Mouse (Mus musculus): ENCODE data around the gene Castor1. TPM values are rescaled to one million over a fixed set of nuclear protein-coding genes. Genes with fewer than 3 reads are reported as not detected.

Gene Castor1
- polyA plus RNA-seq, 1 experiment from 2014 or later, result 15.2 TPM

- no peak within 1 kb of the TSS for H3K9ac ChIP-seq
- no peak for ATAC-seq (ENCODE audit: insufficient number of reproducible peaks, low FRiP score, low TSS enrichment, low read depth)
- no peak within 1 kb of the TSS for H3K4me2 ChIP-seq
- H3K9me3 ChIP-seq, result no peaks in the 10 kb centered on the region
- peaks cover 34% of the 10 kb centered on the region for H3K4me1 ChIP-seq
- no peak within 1 kb of the TSS for H3K4me3 ChIP-seq
- no peak within 1 kb of the TSS for H3K27ac ChIP-seq
- 62% methylated on average over 11 of the region's 11 CpGs for WGBS
- no peaks in the 10 kb centered on the region for H3K27me3 ChIP-seq
- H3K36me3 ChIP-seq, result no peaks in the 10 kb centered on the region
Observed at GRCm38 (mm10) chr11:4256846-4257607, 39.0 kb downstream of the Castor1 start, which contains the start of gene Lif. Gene Lif, plus strand, starts transcription at chr11:4257557.

- Histone ChIP-seq H3K9me3 (no peaks in the 10 kb centered on the region), H3K27me3 (no peaks in the 10 kb centered on the region), H3K4me3 (no peak overlapping the region), H3K27ac (no peak overlapping the region), H3K4me1 (peaks cover 41% of the 10 kb centered on the region), H3K9ac (no peak overlapping the region), H3K36me3 (no peaks in the 10 kb centered on the region), H3K4me2 (no peak overlapping the region)
- no peak for ATAC-seq (ENCODE audit: insufficient number of reproducible peaks, low FRiP score, low TSS enrichment, low read depth)
- whole genome bisulfite sequencing, result 57% methylated on average over 5 of the region's 5 CpGs
Observed at GRCm38 (mm10) chr11:4257756-4258155, 39.7 kb downstream of the Castor1 start.

- H3K4me2 ChIP-seq, result peak overlapping the region; percentile 45
- ATAC-seq (ENCODE audit: insufficient number of reproducible peaks, low FRiP score, low TSS enrichment, low read depth), result peak; percentile 40; the same call in 1 of the 2 replicates
- H3K9me3 ChIP-seq, result no peaks in the 10 kb centered on the region
- H3K36me3 ChIP-seq, result no peaks in the 10 kb centered on the region
- H3K4me3 ChIP-seq, result peak overlapping the region; percentile 18; the same call in 1 of the 2 replicates
- no peak overlapping the region for H3K9ac ChIP-seq
- H3K27me3 ChIP-seq, result no peaks in the 10 kb centered on the region
- H3K4me1 ChIP-seq, result peaks cover 48% of the 10 kb centered on the region
- no peak overlapping the region for H3K27ac ChIP-seq
- whole genome bisulfite sequencing, result 0% methylated on average over 7 of the region's 7 CpGs
Observed at GRCm38 (mm10) chr11:4258657-4259082, 40.6 kb downstream of the Castor1 start.

- 17% methylated on average over 14 of the region's 14 CpGs for WGBS
- Histone ChIP-seq H3K9ac (no peak overlapping the region), H3K27ac (0 out of 2 replicates have a peak overlapping the region, but pooled peaks have one; percentile 1), H3K36me3 (no peaks in the 10 kb centered on the region), H3K4me3 (no peak overlapping the region), H3K4me1 (peaks cover 57% of the 10 kb centered on the region), H3K9me3 (no peaks in the 10 kb centered on the region), H3K4me2 (peak overlapping the region; percentile 25), H3K27me3 (peaks cover 17% of the 10 kb centered on the region)
- no peak for ATAC-seq (ENCODE audit: insufficient number of reproducible peaks, low FRiP score, low TSS enrichment, low read depth)
Observed at GRCm38 (mm10) chr11:4260463-4261187, 42.6 kb downstream of the Castor1 start.

- H3K27me3 ChIP-seq, result peaks cover 22% of the 10 kb centered on the region
- WGBS, result 40% methylated on average over 7 of the region's 7 CpGs
- no peaks in the 10 kb centered on the region for H3K36me3 ChIP-seq
- no peak overlapping the region for H3K4me3 ChIP-seq
- H3K27ac ChIP-seq, result 0 out of 2 replicates have a peak overlapping the region, but pooled peaks have one; percentile 1
- H3K9me3 ChIP-seq, result no peaks in the 10 kb centered on the region
- H3K9ac ChIP-seq, result no peak overlapping the region
- peaks cover 61% of the 10 kb centered on the region for H3K4me1 ChIP-seq
- H3K4me2 ChIP-seq, result no peak overlapping the region
- no peak for ATAC-seq (ENCODE audit: insufficient number of reproducible peaks, low FRiP score, low TSS enrichment, low read depth)
Observed at GRCm38 (mm10) chr11:4261188-4261494, 43.1 kb downstream of the Castor1 start.

GRCm38 (mm10) chr11:4261969-4262368 lies 43.9 kb downstream of the Castor1 start:
- no peak overlapping the region for H3K4me2 ChIP-seq
- no peak for ATAC-seq (ENCODE audit: insufficient number of reproducible peaks, low FRiP score, low TSS enrichment, low read depth)
- H3K36me3 ChIP-seq, result no peaks in the 10 kb centered on the region
- H3K27me3 ChIP-seq, result peaks cover 28% of the 10 kb centered on the region
- peaks cover 66% of the 10 kb centered on the region for H3K4me1 ChIP-seq
- H3K9me3 ChIP-seq, result no peaks in the 10 kb centered on the region
- no peak overlapping the region for H3K4me3 ChIP-seq
- 22% methylated on average over 5 of the region's 5 CpGs for WGBS
- no peak overlapping the region for H3K9ac ChIP-seq
- no peak overlapping the region for H3K27ac ChIP-seq

- no peaks in the 10 kb centered on the region for H3K9me3 ChIP-seq
- H3K27me3 ChIP-seq, result peaks cover 37% of the 10 kb centered on the region
- no peaks in the 10 kb centered on the region for H3K36me3 ChIP-seq
- no peak overlapping the region for H3K4me3 ChIP-seq
- H3K9ac ChIP-seq, result no peak overlapping the region
- peaks cover 66% of the 10 kb centered on the region for H3K4me1 ChIP-seq
- H3K4me2 ChIP-seq, result no peak overlapping the region
- ATAC-seq (ENCODE audit: insufficient number of reproducible peaks, low FRiP score, low TSS enrichment, low read depth), result no peak
- 21% methylated on average over 5 of the region's 7 CpGs for WGBS
- H3K27ac ChIP-seq, result no peak overlapping the region
Observed at GRCm38 (mm10) chr11:4262847-4263246, 44.8 kb downstream of the Castor1 start.

GRCm38 (mm10) chr11:4263296-4263695 lies 45.3 kb downstream of the Castor1 start:
- H3K9ac ChIP-seq, result no peak overlapping the region
- no peak for ATAC-seq (ENCODE audit: insufficient number of reproducible peaks, low FRiP score, low TSS enrichment, low read depth)
- H3K9me3 ChIP-seq, result no peaks in the 10 kb centered on the region
- peaks cover 66% of the 10 kb centered on the region for H3K4me1 ChIP-seq
- WGBS, result 9% methylated on average over 1 of the region's 1 CpGs
- H3K36me3 ChIP-seq, result no peaks in the 10 kb centered on the region
- peaks cover 41% of the 10 kb centered on the region for H3K27me3 ChIP-seq
- no peak overlapping the region for H3K4me2 ChIP-seq
- no peak overlapping the region for H3K27ac ChIP-seq
- no peak overlapping the region for H3K4me3 ChIP-seq

GRCm38 (mm10) chr11:4264066-4264465 lies 46.0 kb downstream of the Castor1 start:
- peaks cover 60% of the 10 kb centered on the region for H3K4me1 ChIP-seq
- H3K9me3 ChIP-seq, result no peaks in the 10 kb centered on the region
- H3K9ac ChIP-seq, result no peak overlapping the region
- no peaks in the 10 kb centered on the region for H3K36me3 ChIP-seq
- WGBS, result 64% methylated on average over 7 of the region's 7 CpGs
- H3K27me3 ChIP-seq, result peaks cover 49% of the 10 kb centered on the region
- no peak overlapping the region for H3K4me3 ChIP-seq
- no peak overlapping the region for H3K27ac ChIP-seq
- no peak overlapping the region for H3K4me2 ChIP-seq
- no peak for ATAC-seq (ENCODE audit: insufficient number of reproducible peaks, low FRiP score, low TSS enrichment, low read depth)

GRCm38 (mm10) chr11:4266271-4267201 lies 48.5 kb downstream of the Castor1 start:
- peaks cover 56% of the 10 kb centered on the region for H3K27me3 ChIP-seq
- WGBS, result 1% methylated on average over 61 of the region's 61 CpGs

GRCm38 (mm10) chr11:4267202-4267578 lies 49.2 kb downstream of the Castor1 start:
- Histone ChIP-seq H3K4me3 (peak overlapping the region; percentile 57), H3K4me2 (peak overlapping the region; percentile 93), H3K9ac (no peak overlapping the region), H3K9me3 (no peaks in the 10 kb centered on the region), H3K27me3 (peaks cover 56% of the 10 kb centered on the region), H3K27ac (no peak overlapping the region), H3K4me1 (peaks cover 50% of the 10 kb centered on the region), H3K36me3 (no peaks in the 10 kb centered on the region)
- 9% methylated on average over 10 of the region's 13 CpGs for WGBS
- no peak for ATAC-seq (ENCODE audit: insufficient number of reproducible peaks, low FRiP score, low TSS enrichment, low read depth)

More at GRCm38 (mm10) chr11:4266271-4267201, 48.5 kb downstream of the Castor1 start:
- no peak for ATAC-seq (ENCODE audit: insufficient number of reproducible peaks, low FRiP score, low TSS enrichment, low read depth)
- H3K4me3 ChIP-seq, result peak overlapping the region; percentile 57
- H3K9me3 ChIP-seq, result no peaks in the 10 kb centered on the region
- peaks cover 55% of the 10 kb centered on the region for H3K4me1 ChIP-seq
- H3K36me3 ChIP-seq, result no peaks in the 10 kb centered on the region
- no peak overlapping the region for H3K27ac ChIP-seq
- peak overlapping the region; percentile 24; the same call in 1 of the 2 replicates for H3K9ac ChIP-seq
- H3K4me2 ChIP-seq, result peak overlapping the region; percentile 93

Data from limb, embryonic 15.5 days (tissue).